Mouse (Mus musculus): ENCODE results near the gene Drd3. TPM values are rescaled to one million over a fixed set of nuclear protein-coding genes. Genes with fewer than 3 reads are reported as not detected.

Drd3 gene
- polyA plus RNA-seq, 1 experiment from 2014 or later = not detected

Small RNA genes lying within 50 kb of the gene (microRNA-seq; reads per million reads assigned to microRNA genes)
- not detected for gene Gm25996 (ENCODE audit: borderline number of aligned reads)

Other genes starting within 250 kb of the Drd3 start
- gene Tigit, start 89.9 kb upstream of the Drd3 start, polyA plus RNA-seq (2014; fragmentation: Nextera tagmentation; extraction: Ambion mirVana) = 0.31 TPM in 1 of 2 replicates, not detected in the other
- gene Ccdc191, start 135.8 kb downstream of the Drd3 start, polyA plus RNA-seq (2014; fragmentation: Nextera tagmentation; extraction: Ambion mirVana) = 13.2 and 15.6 TPM in 2 replicates
- 42.9 and 54.4 TPM in 2 replicates for gene Qtrt2, start 172.8 kb downstream of the Drd3 start, polyA plus RNA-seq (2014; fragmentation: Nextera tagmentation; extraction: Ambion mirVana)
- gene Zdhhc23, start 225.8 kb downstream of the Drd3 start, polyA plus RNA-seq (2014; fragmentation: Nextera tagmentation; extraction: Ambion mirVana) = 0.33 and 0.38 TPM in 2 replicates